Mouse (Mus musculus) frontal cortex, adult 2 months (tissue): Measurements from ENCODE around the gene Uimc1. TPM values are rescaled to one million over a fixed set of nuclear protein-coding genes. Genes with fewer than 3 reads are reported as not detected.
"Not testable (repeated sequence)": the region's sequence is repeated elsewhere in the genome, so short reads cannot be mapped to it uniquely, and the experiment has no call there.

Experiments used
- DNase-seq, 2 experiments: peaks; one replicate each; pipeline ENCODE4 v3.0.0; 2022; ENCODE audit warnings: low spot score in 1 of 2; ENCODE audit errors: extremely low spot score in 1 of 2
- polyA plus RNA-seq: library from polyadenylated mRNA; depleted of rRNA; stranded (reverse); fragments of >200 nt; gene quantifications from 2 replicates; pipeline ENCODE4 v1.2.3, GENCODE M21; 2012; rRNA removed

Uimc1 gene
- 19.9 and 22.8 TPM in 2 replicates for polyA plus RNA-seq

DNA sequence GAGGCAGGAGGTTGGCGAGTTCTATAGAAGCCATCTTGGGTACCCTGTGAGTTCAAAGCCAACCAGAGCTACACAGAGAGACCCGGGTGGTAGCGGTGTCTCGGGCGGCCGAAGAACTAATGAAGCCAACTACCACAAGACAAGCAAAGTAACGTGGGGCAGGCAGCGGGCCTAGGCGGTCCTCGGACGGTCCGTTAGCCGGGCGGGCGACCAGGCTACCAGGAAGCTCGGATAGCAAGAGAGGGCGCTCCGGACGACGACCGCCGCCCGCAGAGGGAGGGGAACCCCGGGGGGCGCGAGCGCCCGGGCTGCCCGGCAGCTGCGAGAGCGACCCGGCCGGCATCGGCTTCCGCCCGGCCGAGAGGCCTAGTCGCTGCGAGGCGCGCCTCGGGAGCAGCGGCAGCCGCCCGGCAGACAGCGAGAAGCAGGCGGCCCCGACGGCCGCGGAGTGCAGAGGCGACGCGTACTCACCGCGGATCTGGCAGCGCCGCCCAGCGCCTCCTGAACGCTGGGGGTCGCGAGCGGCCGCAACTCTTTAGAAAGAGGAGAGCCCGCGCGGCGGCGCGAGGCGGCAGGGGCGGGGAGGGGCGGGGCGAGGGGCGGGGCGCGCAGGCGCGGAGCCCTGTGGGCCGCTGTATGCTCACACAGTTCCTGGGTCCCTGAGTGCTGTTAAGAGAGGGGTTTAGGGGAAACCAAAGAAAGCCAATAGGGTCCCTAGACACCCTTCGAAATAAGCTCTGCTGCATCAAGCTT is at the start of gene Uimc1:
Gene Uimc1, minus strand, starts transcription at position 575 of the 753 bp plus-strand sequence.
- DNase-seq = peak; percentile 28 to 75

DNA sequence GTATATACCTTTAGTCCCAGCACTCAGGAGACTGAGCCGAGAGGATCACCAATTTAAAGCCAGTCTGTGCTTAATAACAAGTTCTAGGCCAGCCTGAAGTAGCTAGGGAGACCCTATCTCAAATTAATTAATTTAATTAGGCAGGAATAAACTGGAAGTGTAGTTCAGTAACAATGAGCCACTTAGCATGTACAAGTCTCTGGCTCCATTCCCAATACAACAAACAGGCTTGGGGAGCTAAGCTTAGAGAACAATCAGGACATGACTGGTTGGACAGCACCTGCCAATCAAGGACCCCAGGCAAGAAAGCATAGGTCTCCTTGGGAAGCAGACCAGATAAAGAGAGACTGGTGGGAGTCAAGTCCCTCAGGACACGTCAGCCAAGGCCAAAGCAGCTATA is 40.2 kb upstream of the Uimc1 start:
- DNase-seq = no peak

DNA sequence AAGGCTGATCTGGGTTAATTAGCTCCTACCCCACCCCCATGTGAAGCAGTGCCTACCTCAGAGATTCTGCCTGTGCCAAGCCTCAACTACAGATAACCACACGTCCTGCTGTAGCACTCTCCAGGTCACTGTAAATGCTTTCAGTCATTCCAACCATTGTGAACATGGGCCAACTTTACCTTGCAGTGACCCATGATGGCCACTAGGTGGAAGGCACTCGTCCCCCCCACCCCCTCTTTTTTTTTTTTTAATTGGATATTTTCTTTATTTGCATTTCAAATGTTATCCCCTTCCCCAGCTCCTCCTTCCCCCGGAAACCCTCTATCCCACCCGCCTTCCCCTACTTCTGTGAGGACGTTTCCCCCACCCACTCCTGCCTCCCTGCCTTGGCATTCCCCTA is 35.3 kb upstream of the Uimc1 start:
- peak in 1 of 2 experiments; percentile 9 for DNase-seq

DNA sequence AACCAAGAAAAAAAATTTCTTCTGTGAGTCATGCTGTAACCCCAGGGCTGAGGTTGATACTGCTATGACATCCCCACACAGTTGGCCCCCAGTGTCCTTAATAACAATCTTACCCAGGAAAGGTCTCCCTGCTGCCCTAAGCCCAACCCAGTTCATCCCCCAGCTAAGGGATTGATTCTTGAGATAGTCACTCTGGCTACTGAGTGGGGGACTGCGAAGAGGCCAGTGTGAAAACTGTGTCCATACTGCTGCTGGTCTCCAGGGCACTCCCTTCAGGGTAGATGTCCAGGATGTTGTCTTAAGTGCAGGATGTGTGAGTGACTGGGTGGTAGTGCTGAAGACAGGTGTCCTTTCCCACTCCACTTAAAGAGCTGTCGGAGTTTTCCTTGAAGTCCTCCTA is 33.3 kb upstream of the Uimc1 start, which contains the start of gene Gm17617:
Gene Gm17617, minus strand, starts transcription at position 101 of the 400 bp plus-strand sequence.
- no peak for DNase-seq

DNA sequence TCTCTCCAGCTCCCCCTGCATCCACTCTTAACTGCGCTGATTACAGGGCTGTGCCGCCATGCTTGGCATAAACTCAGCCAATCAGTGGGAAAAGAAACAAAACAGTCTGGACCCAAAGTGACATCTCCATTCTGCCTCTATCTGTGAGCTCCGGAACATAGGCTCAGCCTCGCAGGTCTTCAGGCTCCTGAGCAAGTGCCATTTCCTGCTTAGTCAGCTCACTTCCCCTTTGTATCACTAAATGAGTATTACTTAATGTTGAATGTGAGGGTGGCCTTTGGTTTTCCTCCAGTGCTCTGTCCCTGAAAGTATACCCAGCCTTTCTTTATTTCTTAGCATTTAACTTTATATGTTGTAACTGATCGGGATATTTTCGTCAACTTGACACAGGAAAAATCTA is 24.8 kb upstream of the Uimc1 start:
- no peak for DNase-seq

DNA sequence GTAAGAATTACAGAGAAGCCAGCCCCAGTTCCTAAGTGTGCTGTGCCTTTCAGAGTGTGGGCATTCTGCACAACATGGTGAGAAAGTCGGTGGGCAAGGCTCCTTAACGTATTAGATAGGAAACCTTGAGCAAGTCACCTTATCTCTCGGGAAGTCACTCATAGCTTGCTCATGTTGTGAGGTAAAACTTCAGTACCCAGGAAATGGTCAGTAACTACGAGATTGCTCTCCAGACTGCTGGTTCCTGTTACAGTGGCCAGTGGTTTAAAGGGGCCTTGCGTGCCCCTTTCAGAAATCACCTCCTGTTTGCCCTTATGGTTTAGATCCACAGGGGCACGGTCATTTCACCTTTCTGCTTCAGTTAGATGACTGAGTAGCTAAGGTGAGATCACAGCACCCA is 14.3 kb upstream of the Uimc1 start:
- DNase-seq = no peak

DNA sequence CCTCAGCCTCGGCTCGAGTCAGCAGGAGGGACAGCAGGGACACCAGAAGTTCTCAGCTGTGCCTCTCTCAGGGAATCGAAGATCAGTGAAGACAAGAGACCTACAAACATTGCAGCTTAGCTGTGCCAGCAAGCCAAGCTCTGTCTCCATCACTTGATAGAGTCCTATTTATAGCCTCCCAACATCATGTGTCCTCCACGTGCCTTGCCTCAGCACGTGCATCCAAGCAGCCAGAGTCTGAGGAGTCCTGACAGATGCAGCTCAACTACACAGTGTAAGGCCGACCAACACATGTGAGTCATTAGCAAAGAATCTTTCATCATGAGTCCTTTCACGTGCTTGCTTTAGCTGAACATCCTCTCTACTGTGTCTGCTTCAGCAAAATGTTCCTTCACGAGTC is 7.6 kb upstream of the Uimc1 start:
- DNase-seq = peak; percentile 26 to 57

DNA sequence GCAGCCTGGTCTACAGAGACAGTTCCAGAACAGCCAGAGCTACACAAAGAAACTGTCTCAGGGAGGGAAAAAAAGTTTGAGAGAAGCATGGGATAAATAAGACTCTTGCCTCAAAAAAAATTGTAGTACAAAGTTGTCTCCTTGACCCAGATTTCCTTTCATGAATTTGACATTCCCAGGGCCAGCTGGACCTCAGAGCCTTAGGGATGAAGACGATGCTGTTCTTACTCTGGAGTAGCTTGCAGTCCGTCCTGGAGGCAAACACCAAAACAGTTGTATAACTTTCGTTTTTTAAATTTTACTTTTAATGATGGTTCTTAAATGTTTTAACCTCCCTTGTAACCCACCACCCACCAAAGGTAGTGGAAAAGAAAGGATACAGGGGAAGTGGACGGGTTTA is 7.0 kb upstream of the Uimc1 start:
- DNase-seq = no peak

DNA sequence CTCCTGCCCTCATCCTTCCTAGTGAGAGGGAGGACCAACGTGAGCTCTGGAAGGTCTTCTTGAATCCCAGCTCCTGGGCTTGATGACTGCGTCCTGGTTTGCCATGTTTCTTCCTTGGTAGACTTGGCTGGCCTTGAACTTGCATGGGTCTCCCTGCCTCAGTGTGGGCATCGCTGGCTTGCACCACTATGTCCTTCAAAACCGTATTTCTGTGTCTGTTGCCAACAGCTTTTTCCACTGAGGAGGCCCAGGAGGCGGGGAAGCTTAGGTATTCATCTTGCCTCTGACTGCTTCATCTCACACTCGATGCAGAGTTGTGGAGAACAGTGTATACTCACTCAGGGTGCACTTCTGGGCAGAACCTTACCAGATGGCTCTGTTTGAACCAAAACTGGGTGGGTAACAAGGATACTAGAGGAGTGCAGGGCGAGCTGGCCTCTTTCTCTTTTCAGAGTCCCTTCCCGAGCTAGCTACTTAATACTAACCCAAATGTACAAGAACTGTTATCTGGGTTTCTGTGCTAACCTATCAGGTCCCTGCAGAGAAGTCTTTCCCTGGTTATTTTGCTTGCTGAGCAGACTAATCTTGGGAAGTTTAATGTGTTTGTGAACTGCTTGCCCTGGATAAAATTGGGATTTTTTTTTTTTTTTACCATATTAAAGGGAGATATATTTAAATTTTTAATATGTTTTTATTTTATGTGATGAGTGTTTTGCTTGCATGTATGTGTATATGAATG is 6.0 kb upstream of the Uimc1 start:
- peak in 1 of 2 experiments; percentile 8 for DNase-seq

DNA sequence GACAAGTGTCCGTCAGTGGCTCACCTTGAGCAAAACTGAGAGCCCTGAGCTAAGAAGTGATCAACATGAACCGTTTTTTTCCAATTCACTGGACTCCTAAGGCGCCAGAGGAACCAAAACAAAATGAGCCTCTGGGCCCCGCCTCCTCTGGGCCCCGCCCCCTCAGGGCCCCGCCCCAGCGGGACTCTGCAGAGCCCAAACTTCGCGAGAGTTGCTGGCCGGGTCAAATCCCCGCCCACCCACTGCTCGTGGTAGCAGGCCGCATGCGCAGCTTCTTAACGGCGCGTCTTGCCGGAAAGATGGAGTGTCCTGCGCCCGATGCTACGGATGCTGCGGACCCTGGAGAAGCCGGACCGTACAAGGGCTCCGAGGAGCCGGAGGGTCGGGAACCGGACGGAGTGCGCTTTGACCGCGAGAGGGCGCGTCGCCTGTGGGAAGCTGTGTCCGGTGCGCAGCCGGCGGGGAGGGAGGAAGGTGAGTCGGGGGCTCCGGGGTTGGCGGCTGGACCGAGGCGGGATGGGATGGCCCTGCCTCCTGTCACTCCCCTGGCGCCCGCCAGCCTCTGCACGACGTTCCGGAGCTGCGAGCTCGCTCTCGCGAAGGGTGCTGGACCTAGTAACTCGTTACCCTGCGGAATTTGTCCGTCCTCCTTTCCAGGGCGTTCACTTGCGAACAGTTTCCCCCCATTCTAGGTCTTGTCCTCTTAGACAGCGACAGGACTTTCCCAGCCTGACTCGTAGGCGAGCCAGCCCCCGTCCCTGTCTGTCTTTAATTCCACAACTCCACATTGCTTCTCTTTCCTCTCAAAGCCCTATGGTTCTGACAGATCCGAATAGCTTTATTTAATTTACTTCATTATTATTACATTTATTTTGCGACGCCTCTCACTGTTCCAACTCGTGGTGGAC is 5.2 kb upstream of the Uimc1 start, which contains the start of gene Zfp346:
Gene Zfp346, plus strand, starts transcription at position 267 of the 908 bp plus-strand sequence.
- DNase-seq = peak; percentile 93 to 97

DNA sequence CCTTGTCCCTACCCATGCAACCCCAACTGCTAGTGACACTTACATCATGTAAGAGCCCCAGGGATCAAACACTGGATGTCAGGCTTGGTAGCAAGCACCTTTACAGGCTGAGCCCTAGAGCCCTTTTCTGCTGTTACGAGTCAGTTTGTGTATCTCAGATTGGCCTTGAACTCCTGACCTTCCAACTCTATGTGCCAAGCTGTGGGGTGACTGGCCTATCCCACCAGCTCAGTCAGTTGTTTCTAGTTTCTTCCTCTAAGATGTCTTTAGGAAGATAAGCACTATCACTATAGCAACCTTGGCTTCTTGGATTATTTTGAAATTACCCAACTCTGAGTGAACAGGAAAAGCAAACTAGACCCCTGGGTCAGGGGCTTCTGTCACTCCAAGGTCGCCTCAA is 3.3 kb upstream of the Uimc1 start:
- no peak for DNase-seq

DNA sequence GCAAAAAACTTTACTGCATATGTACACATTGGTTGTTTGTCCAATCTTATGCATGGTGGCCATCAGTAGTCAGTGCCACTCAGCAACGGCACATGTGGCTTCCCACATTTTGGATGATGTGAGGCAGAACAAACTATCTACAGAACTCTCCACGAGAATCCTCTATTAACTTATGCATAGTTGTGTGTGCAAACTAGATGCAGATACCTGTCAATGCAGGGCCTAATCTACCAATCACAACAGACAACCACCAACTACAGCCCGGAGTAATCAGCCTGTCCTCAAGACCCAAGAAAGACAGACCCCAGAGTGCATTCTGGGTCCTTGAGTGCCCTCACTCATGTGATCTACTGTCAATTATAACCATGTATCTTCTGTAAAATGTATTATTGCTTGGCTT is 2.3 kb upstream of the Uimc1 start:
- no peak for DNase-seq

DNA sequence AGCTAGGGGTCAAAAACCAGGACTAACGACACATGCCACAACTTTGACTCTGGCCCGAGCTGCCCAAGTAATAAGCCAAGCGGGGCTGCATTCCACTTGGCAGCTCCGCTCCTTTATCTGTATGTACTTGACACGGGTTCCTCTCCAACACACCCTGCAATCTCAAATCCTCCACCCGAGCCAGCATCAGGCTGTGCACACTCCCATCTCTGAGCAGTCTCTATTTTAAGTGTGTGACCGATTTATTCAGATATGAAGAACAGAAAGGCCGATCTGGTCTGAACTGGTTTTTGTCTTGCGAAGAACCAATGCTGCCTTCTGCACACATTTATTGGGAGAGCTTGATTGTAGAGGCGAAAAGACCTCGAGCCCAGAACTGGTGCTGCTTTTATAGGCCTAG is 1.5 kb upstream of the Uimc1 start:
- no peak for DNase-seq

DNA sequence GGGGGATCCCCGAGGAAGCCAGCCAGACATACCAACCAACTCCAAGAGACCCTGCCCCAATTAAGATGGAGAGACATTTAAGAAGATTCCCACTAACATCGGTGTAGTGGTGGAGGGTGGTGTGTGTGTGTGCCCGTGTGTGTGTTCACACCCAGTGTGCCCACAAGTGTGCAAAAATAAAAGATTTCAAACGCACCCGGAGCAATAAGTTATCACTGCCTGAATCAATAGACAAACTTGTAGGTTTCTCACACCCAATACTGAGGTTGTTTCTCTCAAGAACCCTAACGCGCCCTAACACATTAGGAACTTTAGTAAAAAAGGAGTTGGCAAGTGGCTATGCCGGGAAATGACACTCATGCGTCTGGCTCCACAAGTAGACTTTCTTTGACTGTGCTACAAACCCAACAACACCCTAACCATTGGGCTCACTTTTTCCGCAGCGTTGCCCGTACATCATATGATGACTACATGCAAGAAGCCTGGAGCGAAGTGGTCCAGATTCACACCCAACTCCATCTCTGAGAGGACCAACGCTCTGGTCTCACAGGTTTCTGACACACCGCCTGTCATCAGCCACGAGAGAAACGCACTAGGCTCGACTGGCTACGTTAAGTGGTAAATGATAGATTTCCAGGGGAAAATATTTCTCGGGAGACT is 904 bp downstream of the Uimc1 start:
- peak; percentile 18 to 19 for DNase-seq

DNA sequence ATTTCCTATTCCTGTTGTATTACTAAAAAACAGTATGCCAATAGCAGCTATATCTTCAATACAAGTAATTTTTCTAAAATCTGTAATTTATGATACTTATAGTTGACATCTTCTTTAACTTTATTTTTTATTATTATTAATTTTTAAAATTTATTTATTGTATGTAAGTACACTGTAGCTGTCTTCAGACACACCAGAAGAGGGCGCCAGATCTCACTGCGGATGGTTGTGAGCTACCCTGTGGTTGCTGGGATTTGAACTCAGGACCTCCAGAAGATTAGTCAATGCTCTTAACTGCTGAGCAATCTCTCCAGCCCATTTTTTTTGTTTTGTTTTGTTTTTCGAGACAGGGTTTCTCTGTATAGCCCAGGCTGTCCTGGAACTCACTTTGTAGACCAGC is 2.3 kb downstream of the Uimc1 start:
- not testable (repeated sequence) for DNase-seq

DNA sequence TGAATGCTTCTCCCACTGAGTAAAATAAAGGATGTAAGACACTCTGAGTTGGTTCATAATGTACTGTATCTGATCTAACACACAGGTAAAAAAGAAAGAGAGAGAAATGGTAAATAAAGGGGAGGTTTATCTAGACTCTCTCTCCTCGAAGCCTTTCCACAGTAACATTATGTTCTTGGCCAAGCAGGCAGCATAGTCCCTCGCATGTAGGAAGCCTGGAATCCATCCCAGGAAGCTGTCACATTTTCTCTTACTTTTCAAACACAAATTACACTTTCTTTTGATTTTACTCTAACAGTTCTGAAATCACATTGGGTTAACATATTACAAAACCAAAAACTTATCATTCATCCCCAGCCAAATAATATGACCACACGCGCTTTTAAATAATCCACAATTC is 7.5 kb downstream of the Uimc1 start:
- DNase-seq = peak in 1 of 2 experiments; percentile 63

DNA sequence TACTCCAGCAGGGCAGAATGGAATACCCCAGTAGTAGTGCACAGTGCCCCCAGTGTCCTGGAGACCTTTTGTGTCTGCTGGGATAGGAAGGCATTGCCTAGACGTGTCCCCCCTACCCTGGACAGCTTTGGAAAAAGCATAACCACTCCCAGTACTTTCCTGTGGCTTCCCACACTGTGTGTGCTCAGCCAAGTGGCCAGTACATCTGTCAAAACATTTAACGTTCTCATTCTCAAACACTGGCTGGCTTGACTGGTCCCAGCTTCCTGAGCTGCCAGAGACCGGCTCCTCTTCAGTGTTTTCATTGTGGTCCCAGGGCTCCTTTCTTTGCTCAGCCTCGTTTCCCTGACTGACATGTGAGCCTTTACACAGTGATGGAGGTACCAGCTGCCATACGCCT is 24.5 kb downstream of the Uimc1 start:
- DNase-seq = no peak

DNA sequence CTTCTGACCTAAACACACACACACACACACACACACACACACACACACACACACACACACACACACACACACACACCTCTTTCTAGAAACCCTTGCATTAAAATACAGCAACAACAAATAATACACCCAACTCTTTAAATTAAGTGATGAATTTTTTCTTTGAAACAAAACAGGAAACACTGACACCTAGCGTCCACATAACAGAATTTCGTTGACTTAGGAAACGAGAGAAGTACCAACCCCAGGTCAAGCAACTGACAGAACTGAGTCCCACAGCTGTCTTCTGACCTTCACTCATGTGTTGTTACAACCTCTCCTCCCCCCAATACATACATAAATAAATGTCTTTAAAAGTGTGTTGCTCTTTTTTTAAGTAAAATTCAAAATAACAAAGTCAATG is 28.8 kb downstream of the Uimc1 start:
- peak in 1 of 2 experiments; percentile 63 for DNase-seq

DNA sequence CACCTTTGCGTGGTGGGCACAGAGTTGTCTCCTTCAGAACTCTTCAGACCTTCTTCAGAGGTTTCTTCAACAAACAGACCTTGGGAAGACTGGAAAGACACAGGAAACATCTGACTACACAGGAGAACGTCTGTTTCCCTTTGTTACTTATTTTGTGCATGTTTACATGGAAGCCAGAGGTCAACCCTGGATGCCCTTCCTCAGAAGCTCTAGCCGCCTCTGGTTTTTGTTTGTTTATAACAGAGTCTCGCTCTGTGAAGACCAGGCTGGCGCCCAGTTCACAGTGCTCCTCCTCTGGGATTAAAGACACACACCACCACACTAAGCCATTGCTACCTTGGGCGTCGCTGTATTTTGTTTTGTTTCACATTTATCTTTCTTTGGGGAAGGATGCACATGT is 30.4 kb downstream of the Uimc1 start:
- DNase-seq = no peak

DNA sequence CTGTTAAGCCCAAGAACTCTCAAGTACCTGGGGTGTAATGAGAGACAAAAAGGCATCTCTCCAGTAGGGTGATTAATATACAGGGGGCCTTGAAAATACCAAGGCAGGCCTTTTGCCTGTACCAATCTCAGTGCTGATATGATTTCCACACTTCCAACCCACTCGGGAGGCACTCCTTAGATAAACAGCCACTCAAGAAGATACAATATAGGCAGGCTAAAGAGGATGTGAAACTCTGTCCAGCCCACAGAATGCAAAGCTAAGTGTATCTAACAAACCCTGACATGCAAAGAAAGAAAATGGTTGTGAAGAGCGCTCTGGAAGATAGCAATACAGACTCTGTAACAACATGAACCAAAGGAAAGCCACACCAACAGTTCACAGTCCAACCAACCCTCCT is 36.8 kb downstream of the Uimc1 start:
- DNase-seq = no peak
